Mouse (Mus musculus) testis, postnatal 10 days (tissue): Measurements from ENCODE around the gene Bhmt2.

ENCODE experiments used
- DNase-seq: peaks from one replicate; pipeline ENCODE4 v3.0.0; 2021; ENCODE audit warnings: low spot score

The Bhmt2 gene

DNA sequence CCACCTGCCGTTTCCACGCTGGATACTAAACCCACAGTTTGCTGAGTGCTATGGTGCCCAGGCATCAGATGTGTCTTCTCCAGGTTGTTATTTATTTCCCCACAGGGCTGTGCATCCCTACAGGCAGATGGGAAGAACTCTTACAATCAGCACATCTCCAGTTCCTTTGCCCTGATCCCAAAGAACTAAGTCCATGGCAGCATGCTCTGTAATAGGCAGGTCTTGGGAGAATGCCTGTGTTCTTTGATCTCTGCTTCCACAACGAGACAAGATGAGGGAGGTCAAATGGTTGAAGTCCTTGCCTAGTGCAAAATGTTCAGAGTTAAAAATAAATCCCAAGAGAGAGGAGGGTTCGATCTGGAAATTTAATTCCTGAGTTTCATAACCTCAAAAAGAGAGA is 34.5 kb downstream of the Bhmt2 start:
- no peak for DNase-seq

DNA sequence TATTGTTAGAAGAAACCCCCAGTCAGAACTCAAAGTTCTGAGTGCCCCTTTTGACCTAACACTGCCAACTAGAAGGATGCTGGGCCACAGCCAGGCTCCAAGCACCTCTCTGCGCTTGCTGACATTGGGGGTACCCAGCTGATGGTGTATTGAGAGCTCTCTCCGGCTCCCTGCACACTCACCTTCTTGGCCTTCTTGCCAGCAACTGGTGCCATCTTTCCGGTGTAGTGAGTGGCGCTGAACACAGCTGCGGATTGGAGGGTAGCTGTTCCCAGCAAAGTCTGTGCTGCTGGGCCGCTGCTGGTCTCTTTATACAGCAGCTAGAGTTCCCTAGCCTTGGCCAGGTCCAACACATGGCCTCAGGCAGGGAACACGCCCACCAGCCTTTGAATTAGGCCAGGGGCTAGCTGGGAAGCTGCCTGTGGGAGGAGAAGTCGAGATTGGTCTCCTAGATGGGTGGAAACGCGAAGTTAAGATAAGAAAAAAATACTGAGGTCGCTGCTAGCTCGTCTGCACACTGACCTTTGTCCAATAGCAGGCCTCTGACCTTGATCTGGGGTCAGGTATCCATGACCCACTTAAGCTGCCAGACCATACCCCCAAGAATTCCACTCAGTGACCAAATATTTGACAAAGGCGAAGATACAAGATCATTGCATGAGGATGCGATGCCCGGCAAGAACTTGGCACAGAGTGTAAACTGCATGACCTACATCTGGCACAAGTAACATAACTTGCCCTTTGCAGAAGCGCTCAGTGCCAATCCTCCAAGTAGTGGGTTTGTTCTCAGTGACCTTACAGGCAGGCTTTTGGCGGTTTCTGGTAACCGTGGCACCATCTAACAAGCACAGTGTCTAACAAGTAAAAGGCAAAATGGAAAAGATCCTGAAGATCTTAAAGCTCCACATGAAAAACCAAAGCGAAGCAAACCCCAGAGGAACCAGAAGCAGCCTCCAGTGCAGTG is 36.5 kb downstream of the Bhmt2 start, which contains the start of gene Bhmt:
Gene Bhmt, minus strand, starts transcription at position 680 of the 964 bp plus-strand sequence.
- no peak for DNase-seq

DNA sequence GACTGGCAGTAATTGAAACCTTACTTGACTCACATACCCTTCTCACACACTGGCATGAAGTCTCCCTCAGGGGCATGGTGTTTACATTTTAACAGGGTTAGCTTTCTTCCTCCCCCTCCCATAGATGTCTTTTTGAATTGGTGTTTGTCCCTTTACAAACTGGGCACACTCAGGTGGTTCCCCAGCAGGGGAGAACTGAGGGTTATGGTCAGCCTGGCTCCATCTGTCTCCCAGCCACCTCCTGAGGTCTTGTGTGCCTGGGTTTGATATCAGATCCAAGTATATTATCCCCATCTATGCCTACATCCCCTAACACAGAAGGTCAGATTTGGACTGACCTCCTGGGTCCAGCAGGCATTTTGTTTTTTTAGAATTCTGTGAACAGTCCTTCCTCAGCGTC is 37.5 kb downstream of the Bhmt2 start:
- no peak for DNase-seq

DNA sequence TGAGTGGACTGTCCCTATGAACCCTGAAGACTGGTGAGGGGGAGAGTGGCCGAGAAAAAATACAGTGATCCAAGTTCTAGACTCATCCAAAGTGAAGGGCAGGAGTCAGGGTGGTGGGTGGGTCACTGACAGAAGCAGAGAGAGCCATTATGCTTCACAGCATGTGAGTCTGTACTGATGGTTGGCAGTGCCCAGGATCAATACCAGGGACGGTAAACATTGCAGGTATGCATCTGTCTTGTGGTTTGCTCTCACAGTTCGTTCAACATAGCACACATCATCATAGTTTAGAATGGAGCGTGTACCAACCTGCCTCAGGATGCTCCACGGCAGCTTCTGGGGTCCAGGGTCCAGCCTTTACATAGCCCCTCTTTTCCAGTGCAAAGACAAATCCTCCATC is 41.2 kb downstream of the Bhmt2 start:
- DNase-seq, result no peak

DNA sequence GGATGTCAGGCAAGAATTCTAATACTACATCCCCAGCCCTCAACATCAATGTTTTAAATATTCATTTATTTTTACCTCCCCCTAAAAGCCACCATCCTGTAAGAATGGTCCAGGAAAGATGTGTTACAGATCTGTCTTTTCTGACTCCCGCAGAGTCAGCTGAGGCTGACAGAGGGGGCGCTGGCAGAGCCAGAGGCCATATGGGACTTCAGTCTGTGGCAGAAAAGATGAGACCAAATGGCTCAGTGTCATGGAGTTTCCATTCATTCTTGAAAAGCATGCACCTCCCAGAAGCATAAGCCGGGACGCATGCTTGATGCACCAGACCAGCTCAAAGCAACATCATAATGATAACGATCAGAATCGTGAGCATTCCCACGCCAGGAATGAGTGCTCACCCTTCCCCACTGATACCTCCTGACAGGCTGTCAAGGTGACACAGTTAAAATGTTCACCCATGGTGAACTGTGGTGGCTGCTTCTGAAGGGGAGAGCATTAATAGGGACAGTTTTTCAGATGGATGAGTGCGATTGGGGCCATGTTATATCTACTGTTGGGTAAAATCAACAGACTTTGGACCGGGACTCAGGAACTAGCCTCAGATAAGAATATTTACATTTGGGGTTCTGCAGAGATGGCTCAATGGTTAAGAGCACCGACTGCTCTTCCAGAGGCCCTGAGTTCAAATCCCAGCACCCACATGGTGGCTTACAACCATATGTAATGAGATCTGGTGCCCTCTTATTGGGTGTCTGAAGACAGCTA is 43.0 kb downstream of the Bhmt2 start:
- no peak for DNase-seq

DNA sequence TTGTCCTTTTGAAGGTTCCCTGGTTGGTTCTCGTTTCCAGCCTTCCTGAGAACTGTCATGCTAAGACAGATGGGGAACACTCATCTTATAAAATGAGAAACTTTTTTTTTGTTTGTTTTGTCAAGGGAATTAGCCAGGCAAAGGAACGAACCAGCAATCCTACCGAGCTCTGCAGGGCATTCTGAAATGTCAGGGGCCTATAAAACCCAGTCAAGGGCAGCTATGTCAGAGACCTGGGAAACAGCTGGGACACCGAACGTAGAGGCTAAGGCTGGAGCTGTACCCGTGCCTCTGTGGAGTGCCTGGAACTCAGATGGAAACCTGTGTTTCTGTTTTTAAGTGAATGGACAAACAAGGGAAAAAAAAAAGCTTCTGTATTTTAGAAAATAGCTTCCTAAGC is 45.2 kb downstream of the Bhmt2 start:
- DNase-seq, result no peak

DNA sequence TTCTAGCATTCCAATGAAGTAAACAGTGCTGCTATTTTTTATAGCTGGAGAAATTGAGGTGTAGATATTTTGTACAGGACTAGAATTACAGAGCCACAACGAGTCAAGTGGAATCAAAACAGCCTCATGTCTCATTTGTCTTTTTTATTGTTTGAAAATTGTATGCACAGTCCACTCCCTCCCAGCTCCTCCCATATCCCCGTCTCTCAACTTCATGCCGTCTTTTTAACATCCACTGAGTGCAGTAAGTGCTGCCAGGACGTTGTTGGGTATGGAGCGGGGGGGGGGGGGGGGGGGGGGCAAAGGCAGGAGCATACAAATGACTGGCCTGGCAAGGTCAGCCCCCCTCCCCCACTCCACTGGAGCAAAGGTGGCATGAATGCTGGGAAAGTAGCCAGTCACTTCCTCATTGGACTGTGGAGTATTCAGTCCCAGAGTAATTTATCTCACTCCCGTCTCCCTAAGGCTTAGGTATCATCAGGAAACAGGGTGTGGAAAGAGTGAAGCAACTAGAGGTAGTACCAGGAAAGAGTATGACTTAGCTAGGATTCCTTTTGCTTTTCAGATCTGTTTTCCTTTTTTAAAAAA is 59.6 kb downstream of the Bhmt2 start:
- DNase-seq, result peak; percentile 61

DNA sequence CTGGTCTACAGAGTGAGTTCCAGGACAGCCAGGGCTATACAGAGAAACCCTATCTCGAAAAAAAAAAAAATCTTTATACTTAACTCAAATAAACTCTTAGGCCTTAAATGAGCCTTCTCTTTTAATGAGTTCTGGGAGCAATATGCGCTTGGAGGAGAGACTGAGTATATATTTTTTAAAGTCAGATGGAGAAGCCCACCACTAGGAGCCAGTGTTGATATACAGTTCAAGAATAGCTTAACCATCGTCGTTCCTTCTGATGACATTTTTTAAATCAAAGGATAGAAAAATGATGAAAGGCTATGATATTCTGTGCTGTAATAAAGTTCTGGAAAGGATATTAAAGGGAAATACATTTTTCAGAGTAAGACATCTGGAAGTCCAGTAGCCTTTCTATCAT is 60.3 kb downstream of the Bhmt2 start:
- DNase-seq, result no peak

DNA sequence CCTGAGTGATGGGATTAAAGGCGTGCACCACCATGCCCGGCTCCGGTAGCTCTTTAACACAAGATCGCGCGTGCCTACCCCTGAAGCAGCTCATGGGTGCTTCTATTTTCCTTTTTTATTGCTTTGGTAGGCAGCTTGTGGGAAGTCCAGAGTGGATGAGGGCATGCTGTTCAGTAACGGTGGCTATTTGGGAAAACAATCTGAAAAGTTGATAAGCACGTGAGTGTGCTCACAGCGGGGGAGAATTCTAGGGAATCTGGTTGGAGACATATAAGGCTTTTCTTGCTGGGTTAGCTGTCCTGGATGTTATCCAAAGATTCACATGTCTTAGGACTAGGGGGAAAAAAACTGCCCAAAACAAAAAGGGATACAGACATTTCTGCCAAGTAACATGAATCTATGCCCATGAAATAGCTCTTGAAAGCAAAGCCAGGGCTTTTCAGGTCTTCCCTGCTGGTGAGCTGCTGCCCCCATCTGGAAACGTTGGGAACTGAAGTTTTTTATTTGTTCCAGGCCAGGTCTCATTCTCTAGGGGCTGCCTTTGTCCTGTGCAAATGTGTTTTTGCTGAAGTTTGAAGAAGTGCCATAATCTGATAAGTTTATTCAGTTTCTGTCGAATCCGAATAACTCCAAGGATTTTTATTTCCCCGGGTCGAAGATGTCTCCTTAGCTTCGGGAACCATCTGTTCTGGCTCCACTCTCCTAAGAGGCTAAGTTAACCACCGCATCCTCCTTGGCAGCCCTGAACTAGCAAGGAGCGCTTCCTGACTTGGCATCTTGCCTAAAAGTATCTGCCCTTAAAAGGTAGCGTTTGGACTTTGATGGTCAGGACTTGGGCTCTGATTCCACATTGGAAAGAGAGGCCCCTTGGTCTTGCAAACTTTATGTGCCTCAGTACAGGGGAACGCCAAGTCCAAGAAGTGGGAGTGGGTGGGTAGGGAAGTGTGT is 61.2 kb downstream of the Bhmt2 start:
- DNase-seq, result peak; percentile 91

DNA sequence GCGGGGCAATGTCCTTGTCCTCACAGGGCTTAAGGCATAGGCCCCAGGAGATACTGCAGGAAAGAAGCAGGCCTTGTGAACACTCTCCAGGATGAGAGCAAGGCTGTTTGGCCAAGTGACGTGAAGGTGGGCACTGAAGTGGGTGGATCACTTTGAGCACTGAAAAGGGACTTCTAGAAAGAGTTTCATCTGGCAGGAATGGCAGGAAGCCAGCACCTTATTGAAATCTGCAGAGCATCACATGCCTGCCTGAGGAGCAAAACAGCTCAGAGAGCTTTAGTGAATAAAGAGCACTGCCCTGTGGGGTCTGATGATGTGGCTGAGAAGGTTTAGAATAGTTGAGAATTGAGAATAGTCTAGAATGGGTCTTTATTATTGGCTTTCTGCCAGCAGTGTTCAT is 65.6 kb downstream of the Bhmt2 start:
- no peak for DNase-seq

DNA sequence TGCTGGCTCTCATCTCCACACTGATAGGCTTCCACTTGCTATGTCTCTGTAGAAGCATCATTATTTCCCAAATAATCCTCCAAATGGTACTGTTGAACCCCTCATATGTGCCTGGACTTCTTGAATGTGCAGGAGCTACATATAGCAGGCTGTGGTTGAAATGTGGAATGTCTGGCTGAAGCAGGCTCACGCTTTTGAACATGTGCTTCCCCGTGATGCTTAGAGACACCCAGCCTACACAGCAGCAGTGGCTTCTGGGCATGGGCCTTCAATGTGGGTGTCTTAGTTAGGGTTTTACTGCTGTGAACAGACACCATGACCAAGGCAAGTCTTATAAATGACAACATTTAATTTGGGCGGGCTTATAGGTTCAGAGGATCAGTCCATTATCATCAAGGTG is 66.4 kb downstream of the Bhmt2 start:
- DNase-seq, result no peak

DNA sequence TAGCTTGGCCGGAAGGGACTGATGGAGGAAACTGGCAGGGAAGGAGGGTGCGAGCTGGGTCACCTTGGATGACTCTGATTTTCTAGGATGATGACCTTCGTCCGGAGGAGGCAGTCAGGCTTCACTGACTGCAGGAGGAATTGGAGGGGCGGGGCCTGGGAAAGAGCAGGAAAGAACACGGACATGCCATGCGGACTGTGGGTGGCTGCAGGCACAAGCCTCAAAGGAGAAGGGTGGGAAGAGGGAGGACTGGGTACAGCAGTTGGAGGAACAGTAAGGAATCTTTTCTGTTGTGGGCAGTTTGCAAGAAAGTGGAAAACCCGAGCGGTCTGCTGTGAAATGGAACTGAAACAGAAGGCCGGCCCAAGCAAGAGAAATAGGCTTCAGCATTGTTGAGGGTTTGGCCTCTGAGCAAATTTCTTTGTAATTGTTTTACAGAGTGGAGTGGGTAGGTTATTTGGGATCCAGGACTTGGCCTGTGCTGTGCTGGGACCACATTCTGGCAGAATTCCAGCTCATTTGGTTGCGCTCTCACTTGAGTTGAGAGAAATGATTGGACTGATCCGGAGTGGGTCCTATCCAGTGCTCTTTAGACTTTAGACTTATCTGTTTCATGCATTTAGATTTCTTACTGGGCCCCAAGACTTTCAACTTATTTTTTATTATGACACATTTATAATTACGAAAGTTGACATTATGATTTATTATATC is 67.1 kb downstream of the Bhmt2 start:
- peak; percentile 58 for DNase-seq
